Mouse (Mus musculus) spleen, embryonic (tissue): ENCODE measurements around the gene Pik3c2g.

Experiments used
- CTCF ChIA-PET: fragments of 350-600 bp; sonication (Branson Sonifier 250); formaldehyde crosslinking; loops from one replicate; lab custom pipeline; 2022; lab: Charles Lee

The Pik3c2g gene

GRCm38 (mm10) chr6:139586892-139587291 is at the start of gene Pik3c2g:
Gene Pik3c2g, plus strand, starts transcription at chr6:139587221.
- CTCF ChIA-PET, result no interaction called here

- CTCF ChIA-PET, result no interaction called here
These were observed 48.6 kb upstream of the Pik3c2g start for GRCm38 (mm10) chr6:139538469-139538868.

- CTCF ChIA-PET, result no interaction called here
These were observed 31.4 kb upstream of the Pik3c2g start for GRCm38 (mm10) chr6:139555537-139556179.

GRCm38 (mm10) chr6:139569211-139569610 is 17.8 kb upstream of the Pik3c2g start:
- CTCF ChIA-PET, result no interaction called here

GRCm38 (mm10) chr6:139575854-139576253 is 11.2 kb upstream of the Pik3c2g start:
- CTCF ChIA-PET, result interaction anchor here (1.2 kb wide), 1 partner anchor 10 kb away, joined by 3 read pairs; no protein-coding TSS in a partner anchor

GRCm38 (mm10) chr6:139576261-139577014 is 10.6 kb upstream of the Pik3c2g start:
- CTCF ChIA-PET, result interaction anchor here (1.2 kb wide), 1 partner anchor 10 kb away, joined by 3 read pairs; no protein-coding TSS in a partner anchor

GRCm38 (mm10) chr6:139577026-139577861 is 9.8 kb upstream of the Pik3c2g start:
- CTCF ChIA-PET, result no interaction called here

- CTCF ChIA-PET, result no interaction called here
These were observed 457 bp downstream of the Pik3c2g start for GRCm38 (mm10) chr6:139587478-139587877.

- CTCF ChIA-PET, result no interaction called here
These were observed 1.4 kb downstream of the Pik3c2g start for GRCm38 (mm10) chr6:139588409-139588808.

GRCm38 (mm10) chr6:139589291-139589690 is 2.3 kb downstream of the Pik3c2g start:
- CTCF ChIA-PET, result no interaction called here

- CTCF ChIA-PET, result no interaction called here
These were observed 2.8 kb downstream of the Pik3c2g start for GRCm38 (mm10) chr6:139589854-139590253.

- CTCF ChIA-PET, result no interaction called here
These were observed 5.1 kb downstream of the Pik3c2g start for GRCm38 (mm10) chr6:139592081-139592480.

GRCm38 (mm10) chr6:139596433-139596832 is 9.4 kb downstream of the Pik3c2g start:
- CTCF ChIA-PET, result no interaction called here

GRCm38 (mm10) chr6:139599216-139599615 is 12.2 kb downstream of the Pik3c2g start:
- CTCF ChIA-PET, result no interaction called here

GRCm38 (mm10) chr6:139618774-139619173 is 31.8 kb downstream of the Pik3c2g start:
- CTCF ChIA-PET, result no interaction called here

GRCm38 (mm10) chr6:139624756-139625155 is 37.7 kb downstream of the Pik3c2g start:
- CTCF ChIA-PET, result no interaction called here

- CTCF ChIA-PET, result no interaction called here
These were observed 47.5 kb downstream of the Pik3c2g start for GRCm38 (mm10) chr6:139634561-139634960.

- CTCF ChIA-PET, result no interaction called here
These were observed 68.4 kb downstream of the Pik3c2g start for GRCm38 (mm10) chr6:139655399-139655798.

GRCm38 (mm10) chr6:139662462-139662861 is 75.4 kb downstream of the Pik3c2g start:
- CTCF ChIA-PET, result no interaction called here

GRCm38 (mm10) chr6:139718416-139718984 is 131.5 kb downstream of the Pik3c2g start:
- CTCF ChIA-PET, result no interaction called here

- CTCF ChIA-PET, result no interaction called here
These were observed 132.7 kb downstream of the Pik3c2g start for GRCm38 (mm10) chr6:139719639-139720221.
